Mouse (Mus musculus) midbrain, embryonic 14.5 days (tissue): ENCODE data around the gene Clstn1. TPM values are rescaled to one million over a fixed set of nuclear protein-coding genes. Genes with fewer than 3 reads are reported as not detected.
A peak's percentile ranks its signal among the peaks of the same experiment; 100 is the strongest.
"Not testable (repeated sequence)": the region's sequence is repeated elsewhere in the genome, so short reads cannot be mapped to it uniquely, and the experiment has no call there.

Experiments used
- ATAC-seq: fragments of 200-750 bp; cut with Nextera tagmentation; 2 replicates; pipeline ENCODE4 v1.8.0; 2017; ENCODE audit warnings: moderate number of reproducible peaks, moderate library complexity; ENCODE audit not compliant: low FRiP score, low TSS enrichment
- DNase-seq: peaks from one replicate; pipeline ENCODE4 v3.0.0-alpha.2; 2015
- H3K27ac ChIP-seq: fragments of 300-500 bp; sonication (generic); replicated peaks from 2 replicates; pipeline ENCODE4 v1.5.1; 2014; ENCODE audit warnings: mild to moderate bottlenecking, low read depth, low read length, moderate library complexity
- H3K27me3 ChIP-seq: fragments of 300-500 bp; sonication (generic); 2 replicates; pipeline ENCODE4 v1.6.1; 2014; ENCODE audit warnings: low read length, control low read depth, mixed read lengths; ENCODE audit not compliant: control insufficient read depth, insufficient read depth
- H3K36me3 ChIP-seq: fragments of 300-500 bp; sonication (generic); 2 replicates; pipeline ENCODE4 v1.6.1; 2014; ENCODE audit warnings: low read length, control low read depth; ENCODE audit not compliant: control insufficient read depth, insufficient read depth
- H3K4me1 ChIP-seq: fragments of 300-500 bp; sonication (generic); 2 replicates; pipeline ENCODE4 v1.6.1; 2014; ENCODE audit warnings: mild to moderate bottlenecking, antibody characterized with exemption, low read length, control low read depth; ENCODE audit not compliant: control insufficient read depth, insufficient read depth
- H3K4me2 ChIP-seq: fragments of 300-500 bp; sonication (generic); 2 replicates; pipeline ENCODE4 v1.6.1; 2014; ENCODE audit warnings: mild to moderate bottlenecking, low read length, moderate library complexity
- H3K4me3 ChIP-seq: fragments of 300-500 bp; sonication (generic); replicated peaks from 2 replicates; pipeline ENCODE4 v1.5.1; 2014; ENCODE audit warnings: low read depth, low read length
- H3K9ac ChIP-seq: fragments of 300-500 bp; sonication (generic); replicated peaks from 2 replicates; pipeline ENCODE4 v1.6.1; 2014; ENCODE audit warnings: mild to moderate bottlenecking, low read length, moderate library complexity
- H3K9me3 ChIP-seq: fragments of 300-500 bp; sonication (generic); 2 replicates; pipeline ENCODE4 v1.6.1; 2016; ENCODE audit warnings: low read length, control low read depth, mixed read lengths; ENCODE audit not compliant: control insufficient read depth
- WGBS: fragments of 180-500 bp; shearing (Covaris S2); extraction: QIAGEN DNeasy Blood & Tissue Kit; methylation state at CpG from one replicate; pipeline ENCODE4 v1.1.7; 2014; 5-methylcytosine and 5-hydroxymethylcytosine counted together
- polyA plus RNA-seq: library from polyadenylated mRNA; unstranded; fragments of >200 nt; fragmentation: Nextera tagmentation; extraction: Ambion mirVana; gene quantifications from 2 replicates; pipeline ENCODE4 v1.2.1, GENCODE M21; 2014

The Clstn1 gene
- polyA plus RNA-seq, 1 experiment from 2014 or later = 104 TPM

DNA sequence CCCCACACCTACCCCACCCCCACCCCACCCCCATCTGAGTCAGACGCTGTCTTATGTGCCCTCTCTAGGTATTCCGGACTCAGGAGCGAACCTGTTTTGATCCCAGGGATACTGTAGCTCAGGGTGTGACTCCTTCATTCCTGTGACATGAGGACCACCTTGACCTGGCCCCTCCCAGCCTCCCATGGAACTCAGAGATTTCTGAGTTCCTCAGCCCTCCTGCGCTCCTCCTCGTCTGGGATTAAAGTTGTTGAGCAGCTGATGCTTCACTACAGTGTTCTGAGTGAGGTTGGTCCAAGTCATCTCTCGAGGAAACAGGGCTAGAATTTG lies 22.0 kb downstream of the Clstn1 start:
- Histone ChIP-seq H3K27ac (no peak overlapping the region), H3K27me3 (no peaks in the 10 kb centered on the region), H3K4me1 (peaks cover 22% of the 10 kb centered on the region), H3K4me2 (no peak overlapping the region), H3K36me3 (no peaks in the 10 kb centered on the region), H3K4me3 (no peak overlapping the region), H3K9me3 (0 out of 2 replicates have a peak, but pooled peaks cover under 1% of the 10 kb centered on the region), H3K9ac (no peak overlapping the region)
- ATAC-seq = no peak
- no peak for DNase-seq
- WGBS = 88% methylated on average over 6 of the region's 6 CpGs

DNA sequence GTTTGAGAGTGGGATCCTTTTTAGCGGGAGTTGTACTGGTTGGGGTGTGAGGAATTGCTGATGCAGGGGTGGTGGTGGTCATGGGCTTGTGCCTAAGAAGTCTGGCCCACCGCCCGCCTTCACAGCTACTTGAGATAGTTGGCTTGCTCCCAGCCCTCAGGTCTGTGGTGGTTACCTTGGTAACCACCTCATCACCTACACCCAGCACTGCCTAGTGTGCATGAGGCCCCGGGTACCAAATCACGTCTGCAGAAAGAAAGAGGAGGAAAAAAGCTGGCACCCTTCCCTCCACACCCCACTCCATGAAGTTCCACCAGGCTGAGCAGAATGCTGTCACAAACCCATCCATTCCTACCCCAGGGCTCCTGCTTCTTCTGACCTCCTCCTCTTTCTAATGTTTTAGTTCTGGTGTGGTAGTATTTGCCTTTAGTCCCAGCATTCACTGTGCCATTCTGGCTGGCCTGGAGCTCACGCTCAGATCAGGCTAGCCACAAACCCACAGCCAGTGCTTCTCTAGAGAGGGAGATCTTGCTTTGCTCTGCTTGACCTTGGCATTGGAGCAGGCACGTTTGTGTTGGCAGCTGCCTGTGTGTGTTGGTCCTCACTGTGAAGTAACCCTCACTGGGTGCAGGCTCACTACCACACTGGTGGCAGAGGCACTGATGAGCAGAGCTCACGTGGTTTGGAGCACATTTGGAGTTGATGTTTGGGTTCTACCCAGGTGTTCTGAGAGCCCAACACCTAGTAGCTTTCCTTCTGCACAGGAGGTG lies 23.2 kb downstream of the Clstn1 start:
- H3K9ac ChIP-seq = 0 out of 2 replicates have a peak overlapping the region, but pooled peaks have one; percentile 6
- H3K9me3 ChIP-seq = 0 out of 2 replicates have a peak, but pooled peaks cover 2% of the 10 kb centered on the region
- peak; percentile 40 for DNase-seq
- H3K36me3 ChIP-seq = 0 out of 2 replicates have a peak, but pooled peaks cover 2% of the 10 kb centered on the region
- H3K4me1 ChIP-seq = peaks cover 22% of the 10 kb centered on the region
- 67% methylated on average over 6 of the region's 8 CpGs for WGBS
- no peak overlapping the region for H3K4me3 ChIP-seq
- H3K4me2 ChIP-seq = no peak overlapping the region
- no peak for ATAC-seq
- H3K27ac ChIP-seq = peak overlapping the region; percentile 41; the same call in 1 of the 2 replicates
- H3K27me3 ChIP-seq = no peaks in the 10 kb centered on the region

DNA sequence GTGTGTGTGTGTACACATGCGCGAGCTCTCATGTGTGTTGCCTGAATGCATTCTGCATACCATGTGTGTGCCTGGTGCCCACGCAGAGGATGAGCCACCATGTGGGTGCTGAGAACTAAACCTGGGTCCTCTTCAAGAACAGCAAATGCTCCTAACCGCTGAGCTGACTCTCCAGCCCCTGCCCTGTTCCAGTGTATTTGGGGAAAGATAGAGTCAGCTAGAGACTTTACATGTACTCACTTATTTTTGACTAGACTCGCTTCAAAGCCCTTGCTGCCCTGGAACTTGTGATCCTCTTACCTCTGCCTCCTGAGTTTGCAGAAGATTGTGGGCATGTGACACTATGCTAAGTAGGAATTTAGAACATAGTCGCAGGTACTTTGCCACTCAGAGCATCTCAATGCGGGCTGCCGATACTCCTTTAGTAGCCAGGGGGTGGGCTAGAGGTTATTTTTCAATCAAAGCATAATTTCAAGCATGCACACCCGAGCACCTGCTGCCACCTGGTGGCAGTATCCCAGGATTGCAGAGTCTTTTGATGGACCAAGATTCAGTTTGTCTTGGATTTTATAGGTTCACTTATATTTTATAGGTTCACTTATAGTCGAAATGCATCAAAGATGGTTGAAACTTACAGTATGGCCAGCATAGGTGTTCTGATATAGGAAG lies 25.2 kb downstream of the Clstn1 start:
- peaks cover 9% of the 10 kb centered on the region for H3K36me3 ChIP-seq
- 0 out of 2 replicates have a peak, but pooled peaks cover 2% of the 10 kb centered on the region for H3K9me3 ChIP-seq
- no peak for ATAC-seq
- no peak overlapping the region for H3K27ac ChIP-seq
- no peak overlapping the region for H3K4me3 ChIP-seq
- peaks cover 17% of the 10 kb centered on the region for H3K4me1 ChIP-seq
- H3K9ac ChIP-seq = no peak overlapping the region
- WGBS = 50% methylated on average over 10 of the region's 10 CpGs
- H3K4me2 ChIP-seq = no peak overlapping the region
- peak; percentile 87 for DNase-seq
- H3K27me3 ChIP-seq = no peaks in the 10 kb centered on the region

DNA sequence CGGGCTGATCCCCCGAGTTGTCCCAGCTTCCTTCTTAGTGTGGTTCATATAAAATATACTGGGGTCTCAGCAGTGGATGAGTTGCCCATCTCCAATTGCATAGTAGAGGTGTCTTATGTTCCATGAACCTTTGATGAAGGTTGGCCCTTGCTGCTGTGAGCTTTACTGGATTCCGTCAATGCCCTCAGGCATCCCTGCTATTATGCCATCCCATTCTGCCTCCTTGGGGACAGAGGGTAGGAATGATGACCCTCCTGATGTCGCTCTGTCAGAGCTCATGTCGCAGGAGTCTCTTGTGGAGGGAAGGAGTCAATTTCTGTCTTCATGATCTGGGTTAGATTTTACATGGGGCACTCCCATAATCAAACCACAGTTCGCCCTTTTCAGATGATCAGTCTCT lies 27.2 kb downstream of the Clstn1 start:
- not testable (repeated sequence) for H3K27me3 ChIP-seq, ATAC-seq, H3K4me1 ChIP-seq, H3K9me3 ChIP-seq, H3K4me2 ChIP-seq, H3K4me3 ChIP-seq, H3K9ac ChIP-seq, DNase-seq, H3K27ac ChIP-seq, H3K36me3 ChIP-seq
- WGBS = 73% methylated on average over 6 of the region's 6 CpGs

DNA sequence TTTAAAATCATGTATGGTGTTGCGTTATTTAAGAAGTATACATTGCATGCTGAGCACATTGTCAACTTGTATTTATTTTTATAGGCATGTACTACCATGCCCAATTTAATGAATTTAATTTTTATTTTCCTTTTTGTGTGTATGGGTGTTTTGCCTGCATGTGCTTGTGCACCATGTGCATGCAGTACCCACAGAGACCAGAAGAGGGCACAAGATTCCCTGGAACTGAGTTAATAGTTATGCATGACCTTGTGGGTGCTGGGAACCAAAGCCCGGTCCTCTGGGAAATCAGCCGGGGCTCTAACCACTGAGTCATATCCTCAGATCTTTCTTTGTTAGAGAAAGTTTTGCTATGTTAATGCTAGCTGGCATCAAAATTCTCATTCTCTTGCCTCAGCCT lies 28.6 kb downstream of the Clstn1 start:
- H3K27ac ChIP-seq = no peak overlapping the region
- no peak overlapping the region for H3K9ac ChIP-seq
- no peaks in the 10 kb centered on the region for H3K4me1 ChIP-seq
- no peaks in the 10 kb centered on the region for H3K27me3 ChIP-seq
- H3K36me3 ChIP-seq = peaks cover 9% of the 10 kb centered on the region
- H3K9me3 ChIP-seq = 0 out of 2 replicates have a peak, but pooled peaks cover 2% of the 10 kb centered on the region
- no peak overlapping the region for H3K4me2 ChIP-seq
- WGBS = 98% methylated on average over 3 of the region's 3 CpGs
- ATAC-seq (no peak), DNase-seq (no peak)
- no peak overlapping the region for H3K4me3 ChIP-seq

DNA sequence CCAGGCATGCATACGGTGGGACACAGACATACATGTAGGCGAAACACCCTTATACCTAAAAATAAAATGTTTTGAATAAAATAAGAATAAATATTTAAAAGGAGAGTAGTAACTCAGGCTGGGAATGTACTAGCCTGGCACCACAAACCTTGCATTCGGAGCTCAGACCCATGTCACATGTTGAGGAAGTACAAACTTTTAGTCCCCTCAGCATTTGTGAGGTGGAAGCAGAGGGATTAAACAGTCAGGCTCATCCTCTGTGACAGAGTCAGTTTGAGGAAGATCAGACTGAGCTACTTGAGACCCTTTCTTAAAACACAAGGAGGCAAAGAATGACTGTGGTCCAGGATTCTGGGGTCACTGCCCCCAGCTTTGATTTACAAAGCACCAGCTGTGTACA lies 30.7 kb downstream of the Clstn1 start:
- H3K4me1 ChIP-seq, DNase-seq, H3K9ac ChIP-seq, H3K4me2 ChIP-seq, H3K27ac ChIP-seq, ATAC-seq, H3K36me3 ChIP-seq, H3K27me3 ChIP-seq, H3K9me3 ChIP-seq, H3K4me3 ChIP-seq: not testable (repeated sequence)
- WGBS = 94% methylated on average over 3 of the region's 3 CpGs

DNA sequence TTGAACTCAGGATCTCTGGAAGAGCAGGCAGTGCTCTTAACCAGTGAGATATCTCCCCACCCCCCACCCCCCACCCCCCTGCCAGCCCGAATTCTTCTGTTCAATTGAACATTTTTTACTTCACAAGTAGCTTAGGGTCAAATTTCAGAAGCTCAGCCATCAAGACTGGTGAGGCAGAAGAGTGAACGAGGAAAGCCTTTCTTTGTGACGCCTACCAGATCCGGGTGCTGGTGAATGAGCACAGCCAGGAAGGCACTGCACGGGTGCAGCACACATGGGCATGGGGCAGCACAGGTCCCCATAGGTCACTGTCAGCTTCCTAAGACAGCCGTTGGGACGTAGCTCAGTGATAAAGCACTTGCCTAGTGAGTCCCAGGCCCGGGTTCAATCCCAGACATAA lies 33.7 kb downstream of the Clstn1 start:
- DNase-seq (no peak), ATAC-seq (no peak)
- no peaks in the 10 kb centered on the region for H3K4me1 ChIP-seq
- peaks cover 7% of the 10 kb centered on the region; the same call in 1 of the 2 replicates for H3K36me3 ChIP-seq
- WGBS = 29% methylated on average over 8 of the region's 8 CpGs
- H3K9me3 ChIP-seq = no peaks in the 10 kb centered on the region
- H3K9ac ChIP-seq = no peak overlapping the region
- no peak overlapping the region for H3K4me2 ChIP-seq
- no peak overlapping the region for H3K4me3 ChIP-seq
- no peak overlapping the region for H3K27ac ChIP-seq
- H3K27me3 ChIP-seq = no peaks in the 10 kb centered on the region

DNA sequence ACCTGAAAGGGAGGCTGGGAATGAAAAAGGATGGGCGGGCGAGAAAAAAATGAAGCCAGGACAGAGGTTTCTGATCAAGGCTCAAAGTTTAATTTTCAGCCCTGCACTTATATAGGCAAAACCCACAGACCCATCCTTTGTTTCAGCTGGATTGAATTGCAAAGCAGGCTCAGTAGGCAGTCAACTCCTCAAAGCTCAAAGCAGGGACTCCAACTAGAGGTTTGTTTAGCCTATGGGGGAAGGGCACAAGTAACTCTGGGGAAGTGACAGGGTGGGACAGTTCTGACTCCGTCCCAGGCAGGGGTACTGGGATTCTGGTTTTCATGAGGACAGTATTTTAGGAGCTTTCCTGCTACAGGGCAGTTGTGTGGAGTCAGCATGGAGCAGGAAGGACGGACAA lies 35.0 kb downstream of the Clstn1 start:
- Histone ChIP-seq H3K27ac (no peak overlapping the region), H3K4me2 (no peak overlapping the region), H3K36me3 (peaks cover 2% of the 10 kb centered on the region; the same call in 1 of the 2 replicates), H3K27me3 (no peaks in the 10 kb centered on the region), H3K4me3 (no peak overlapping the region), H3K9me3 (no peaks in the 10 kb centered on the region), H3K4me1 (no peaks in the 10 kb centered on the region), H3K9ac (no peak overlapping the region)
- ATAC-seq (no peak), DNase-seq (no peak)
- WGBS = 48% methylated on average over 4 of the region's 4 CpGs

DNA sequence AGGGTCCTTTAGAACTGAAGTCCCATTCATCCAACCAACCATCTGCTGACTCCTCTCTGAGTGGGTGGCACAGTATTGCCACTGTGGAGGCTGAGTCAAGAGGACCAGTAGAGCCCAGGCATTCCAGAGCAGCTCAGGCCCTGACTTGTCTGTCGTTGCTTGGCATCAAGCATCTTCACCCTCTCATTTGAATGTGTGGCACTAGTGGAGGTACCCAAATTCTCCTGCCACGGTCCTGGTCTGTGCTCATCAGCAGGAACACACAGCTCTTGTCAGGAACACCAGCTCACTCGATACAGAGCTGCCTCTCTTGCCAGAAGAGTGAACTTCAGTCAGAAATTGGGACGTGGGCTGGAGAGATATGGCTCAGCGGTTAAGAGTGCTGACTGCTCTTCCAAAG lies 37.4 kb downstream of the Clstn1 start:
- 87% methylated on average over 5 of the region's 5 CpGs for WGBS
- Histone ChIP-seq H3K4me3 (no peak overlapping the region), H3K27me3 (no peaks in the 10 kb centered on the region), H3K4me1 (no peaks in the 10 kb centered on the region; the same call in 1 of the 2 replicates), H3K4me2 (no peak overlapping the region), H3K9ac (no peak overlapping the region), H3K36me3 (0 out of 2 replicates have a peak, but pooled peaks cover 2% of the 10 kb centered on the region), H3K27ac (no peak overlapping the region), H3K9me3 (no peaks in the 10 kb centered on the region)
- no peak for ATAC-seq
- DNase-seq = no peak
